Mouse (Mus musculus) limb, embryonic 12.5 days (tissue): Measurements from ENCODE around the gene Uchl4. TPM values are rescaled to one million over a fixed set of nuclear protein-coding genes. Genes with fewer than 3 reads are reported as not detected.
"Not testable (repeated sequence)": the region's sequence is repeated elsewhere in the genome, so short reads cannot be mapped to it uniquely, and the experiment has no call there.

ENCODE experiments used
- ATAC-seq: fragments of 200-750 bp; cut with Nextera tagmentation; 2 replicates; pipeline ENCODE4 v1.8.0; 2017; ENCODE audit warnings: low read depth, moderate TSS enrichment; ENCODE audit not compliant: insufficient number of reproducible peaks, insufficient read depth, low FRiP score, low TSS enrichment
- H3K27ac ChIP-seq: fragments of 300-500 bp; sonication (generic); 2 replicates; pipeline ENCODE4 v1.5.1; 2016; ENCODE audit warnings: mild to moderate bottlenecking, moderate library complexity
- H3K27me3 ChIP-seq: fragments of 300-500 bp; sonication (generic); 2 replicates; pipeline ENCODE4 v1.6.1; 2016; ENCODE audit warnings: mild to moderate bottlenecking, moderate library complexity
- H3K36me3 ChIP-seq: fragments of 300-500 bp; sonication (generic); 2 replicates; pipeline ENCODE4 v1.6.1; 2016; ENCODE audit warnings: mild to moderate bottlenecking, moderate library complexity
- H3K4me1 ChIP-seq: fragments of 300-500 bp; sonication (generic); replicated peaks from 2 replicates; pipeline ENCODE4 v1.6.1; 2016
- H3K4me2 ChIP-seq: fragments of 300-500 bp; sonication (generic); 2 replicates; pipeline ENCODE4 v1.6.1; 2016; ENCODE audit warnings: mild to moderate bottlenecking, moderate library complexity
- H3K4me3 ChIP-seq: fragments of 300-500 bp; sonication (generic); replicated peaks from 2 replicates; pipeline ENCODE4 v1.5.1; 2016; ENCODE audit warnings: mild to moderate bottlenecking
- H3K9ac ChIP-seq: fragments of 300-500 bp; sonication (generic); replicated peaks from 2 replicates; pipeline ENCODE4 v1.6.1; 2016; ENCODE audit warnings: mild to moderate bottlenecking, moderate library complexity
- H3K9me3 ChIP-seq: fragments of 300-500 bp; sonication (generic); 2 replicates; pipeline ENCODE4 v1.6.1; 2016; ENCODE audit warnings: mild to moderate bottlenecking, moderate library complexity
- WGBS: fragments of 180-500 bp; shearing (Covaris S2); methylation state at CpG from one replicate; pipeline ENCODE4 v1.1.7; 2016; 5-methylcytosine and 5-hydroxymethylcytosine counted together
- polyA plus RNA-seq: library from polyadenylated mRNA; unstranded; fragments of >200 nt; fragmentation: Nextera tagmentation; extraction: Ambion mirVana; gene quantifications from 2 replicates; pipeline ENCODE4 v1.2.1, GENCODE M21; 2016

Gene Uchl4
- polyA plus RNA-seq: 3.8 and 4.8 TPM in 2 replicates

GRCm38 (mm10) chr9:64234768-64235435 lies at the start of gene Uchl4:
Uchl4 (plus strand) TSS chr9:64235201.
- 87% methylated on average over 8 of the region's 8 CpGs for WGBS
- peak within 1 kb of the TSS; percentile 4 for H3K27ac ChIP-seq
- H3K9ac ChIP-seq: no peak within 1 kb of the TSS
- no peak within 1 kb of the TSS for H3K4me3 ChIP-seq
- H3K27me3 ChIP-seq: no peaks in the 10 kb centered on the region
- peaks cover 12% of the 10 kb centered on the region for H3K4me1 ChIP-seq
- H3K9me3 ChIP-seq: no peaks in the 10 kb centered on the region
- peaks cover 6% of the 10 kb centered on the region; the same call in 1 of the 2 replicates for H3K36me3 ChIP-seq
- no peak within 1 kb of the TSS for H3K4me2 ChIP-seq
- no peak for ATAC-seq

GRCm38 (mm10) chr9:64193879-64194278 lies 41.1 kb upstream of the Uchl4 start:
- H3K36me3 ChIP-seq: peaks cover 78% of the 10 kb centered on the region
- 94% methylated on average over 1 of the region's 1 CpGs for WGBS

GRCm38 (mm10) chr9:64195554-64195953 lies 39.4 kb upstream of the Uchl4 start:
- WGBS: 78% methylated on average over 4 of the region's 4 CpGs
- Histone ChIP-seq H3K27ac (no peak overlapping the region), H3K9me3 (no peaks in the 10 kb centered on the region), H3K4me2 (no peak overlapping the region), H3K4me3 (no peak overlapping the region), H3K36me3 (peaks cover 73% of the 10 kb centered on the region), H3K27me3 (no peaks in the 10 kb centered on the region), H3K4me1 (no peaks in the 10 kb centered on the region), H3K9ac (no peak overlapping the region)
- no peak for ATAC-seq

More at GRCm38 (mm10) chr9:64193879-64194278, 41.1 kb upstream of the Uchl4 start:
- Histone ChIP-seq H3K4me3 (no peak overlapping the region), H3K9ac (no peak overlapping the region), H3K4me1 (no peaks in the 10 kb centered on the region), H3K4me2 (no peak overlapping the region), H3K9me3 (no peaks in the 10 kb centered on the region), H3K27me3 (no peaks in the 10 kb centered on the region), H3K27ac (no peak overlapping the region)
- no peak for ATAC-seq

GRCm38 (mm10) chr9:64197524-64197923 lies 37.5 kb upstream of the Uchl4 start:
- peaks cover 70% of the 10 kb centered on the region for H3K36me3 ChIP-seq
- no peak overlapping the region for H3K27ac ChIP-seq
- no peak overlapping the region for H3K4me3 ChIP-seq
- no peaks in the 10 kb centered on the region for H3K9me3 ChIP-seq
- ATAC-seq: no peak
- no peak overlapping the region for H3K9ac ChIP-seq
- H3K4me1 ChIP-seq: no peaks in the 10 kb centered on the region
- H3K27me3 ChIP-seq: no peaks in the 10 kb centered on the region
- H3K4me2 ChIP-seq: no peak overlapping the region
- 85% methylated on average over 8 of the region's 8 CpGs for WGBS

GRCm38 (mm10) chr9:64198068-64198762 lies 36.8 kb upstream of the Uchl4 start:
- Histone ChIP-seq H3K9ac (no peak overlapping the region), H3K4me1 (no peaks in the 10 kb centered on the region), H3K27ac (no peak overlapping the region), H3K36me3 (peaks cover 70% of the 10 kb centered on the region), H3K4me2 (no peak overlapping the region), H3K9me3 (no peaks in the 10 kb centered on the region), H3K27me3 (no peaks in the 10 kb centered on the region), H3K4me3 (no peak overlapping the region)
- ATAC-seq: no peak
- 93% methylated on average over 5 of the region's 5 CpGs for WGBS

- ATAC-seq, H3K4me3 ChIP-seq, H3K27ac ChIP-seq, H3K9me3 ChIP-seq, H3K9ac ChIP-seq, H3K4me1 ChIP-seq, H3K4me2 ChIP-seq, H3K27me3 ChIP-seq: not testable (repeated sequence)
- peaks cover 69% of the 10 kb centered on the region for H3K36me3 ChIP-seq
- 89% methylated on average over 7 of the region's 7 CpGs for WGBS
Measured at GRCm38 (mm10) chr9:64198763-64199418, 36.1 kb upstream of the Uchl4 start.

- Histone ChIP-seq H3K27me3 (no peaks in the 10 kb centered on the region), H3K9ac (no peak overlapping the region), H3K4me3 (no peak overlapping the region), H3K4me2 (no peak overlapping the region), H3K4me1 (no peaks in the 10 kb centered on the region), H3K27ac (no peak overlapping the region), H3K9me3 (no peaks in the 10 kb centered on the region), H3K36me3 (peaks cover 76% of the 10 kb centered on the region)
- WGBS: 78% methylated on average over 2 of the region's 2 CpGs
- no peak for ATAC-seq
Measured at GRCm38 (mm10) chr9:64199897-64200296, 35.1 kb upstream of the Uchl4 start.

GRCm38 (mm10) chr9:64202331-64202730 lies 32.7 kb upstream of the Uchl4 start:
- Histone ChIP-seq H3K27ac (no peak overlapping the region), H3K27me3 (no peaks in the 10 kb centered on the region), H3K4me2 (no peak overlapping the region), H3K4me1 (no peaks in the 10 kb centered on the region), H3K4me3 (no peak overlapping the region), H3K36me3 (peaks cover 71% of the 10 kb centered on the region), H3K9ac (no peak overlapping the region), H3K9me3 (no peaks in the 10 kb centered on the region)
- no peak for ATAC-seq

GRCm38 (mm10) chr9:64202866-64203265 lies 32.1 kb upstream of the Uchl4 start:
- H3K36me3 ChIP-seq: peaks cover 69% of the 10 kb centered on the region
- H3K27ac ChIP-seq: no peak overlapping the region
- H3K27me3 ChIP-seq: no peaks in the 10 kb centered on the region
- no peak for ATAC-seq
- no peak overlapping the region for H3K9ac ChIP-seq
- no peak overlapping the region for H3K4me2 ChIP-seq
- H3K4me1 ChIP-seq: no peaks in the 10 kb centered on the region
- H3K4me3 ChIP-seq: no peak overlapping the region
- H3K9me3 ChIP-seq: no peaks in the 10 kb centered on the region

- 90% methylated on average over 3 of the region's 3 CpGs for WGBS
- H3K4me2 ChIP-seq: no peak overlapping the region
- ATAC-seq: no peak
- H3K4me3 ChIP-seq: no peak overlapping the region
- H3K4me1 ChIP-seq: no peaks in the 10 kb centered on the region
- H3K9me3 ChIP-seq: no peaks in the 10 kb centered on the region
- no peak overlapping the region for H3K9ac ChIP-seq
- H3K27ac ChIP-seq: no peak overlapping the region
- H3K27me3 ChIP-seq: no peaks in the 10 kb centered on the region
- peaks cover 77% of the 10 kb centered on the region for H3K36me3 ChIP-seq
Measured at GRCm38 (mm10) chr9:64207509-64208084, 27.4 kb upstream of the Uchl4 start.

GRCm38 (mm10) chr9:64214452-64214851 lies 20.5 kb upstream of the Uchl4 start:
- Histone ChIP-seq H3K9ac (no peak overlapping the region), H3K9me3 (no peaks in the 10 kb centered on the region), H3K27ac (no peak overlapping the region), H3K4me1 (peaks cover 4% of the 10 kb centered on the region), H3K4me2 (no peak overlapping the region), H3K4me3 (no peak overlapping the region), H3K27me3 (no peaks in the 10 kb centered on the region), H3K36me3 (peaks cover 44% of the 10 kb centered on the region)
- ATAC-seq: no peak
- WGBS: 90% methylated on average over 17 of the region's 17 CpGs
